Mouse (Mus musculus) kidney, embryonic 15.5 days (tissue): ENCODE data around the gene Clec11a. TPM values are rescaled to one million over a fixed set of nuclear protein-coding genes. Genes with fewer than 3 reads are reported as not detected.

Experiments used
- ATAC-seq: fragments of 200-750 bp; cut with Nextera tagmentation; replicated peaks from 2 replicates; pipeline ENCODE4 v1.8.0; 2017; ENCODE audit warnings: moderate TSS enrichment; ENCODE audit not compliant: low FRiP score
- H3K27ac ChIP-seq: fragments of 300-500 bp; sonication (generic); 2 replicates; pipeline ENCODE4 v1.5.1; 2015; ENCODE audit warnings: mild to moderate bottlenecking, inconsistent platforms
- H3K27me3 ChIP-seq: fragments of 300-500 bp; sonication (generic); 2 replicates; pipeline ENCODE4 v1.6.1; 2015; ENCODE audit warnings: inconsistent platforms
- H3K36me3 ChIP-seq: fragments of 300-500 bp; sonication (generic); 2 replicates; pipeline ENCODE4 v1.6.1; 2015; ENCODE audit warnings: inconsistent platforms
- H3K4me1 ChIP-seq: fragments of 300-500 bp; sonication (generic); 2 replicates; pipeline ENCODE4 v1.6.1; 2015; ENCODE audit warnings: inconsistent platforms
- H3K4me2 ChIP-seq: fragments of 300-500 bp; sonication (generic); 2 replicates; pipeline ENCODE4 v1.6.1; 2015; ENCODE audit warnings: moderate library complexity, mild to moderate bottlenecking, inconsistent platforms
- H3K4me3 ChIP-seq: fragments of 300-500 bp; sonication (generic); replicated peaks from 2 replicates; pipeline ENCODE4 v1.5.1; 2015; ENCODE audit warnings: mild to moderate bottlenecking, inconsistent platforms
- H3K9ac ChIP-seq: fragments of 300-500 bp; sonication (generic); 2 replicates; pipeline ENCODE4 v1.6.1; 2015; ENCODE audit warnings: mild to moderate bottlenecking, inconsistent platforms
- H3K9me3 ChIP-seq: fragments of 300-500 bp; sonication (generic); replicated peaks from 2 replicates; pipeline ENCODE4 v1.6.1; 2016; ENCODE audit warnings: inconsistent platforms
- WGBS: fragments of 180-500 bp; shearing (Covaris S2); methylation state at CpG from one replicate; pipeline ENCODE4 v1.1.7; 2015; ENCODE audit warnings: mixed read lengths; 5-methylcytosine and 5-hydroxymethylcytosine counted together
- polyA plus RNA-seq: library from polyadenylated mRNA; unstranded; fragments of >200 nt; fragmentation: Nextera tagmentation; extraction: Ambion mirVana; gene quantifications from 2 replicates; pipeline ENCODE4 v1.2.1, GENCODE M21; 2015

Gene Clec11a
- polyA plus RNA-seq, result 6.0 and 7.0 TPM in 2 replicates

- 54% methylated on average over 6 of the region's 6 CpGs for WGBS
- peak within 1 kb of the TSS; percentile 94 for H3K27ac ChIP-seq
- H3K9me3 ChIP-seq, result no peaks in the 10 kb centered on the region
- H3K4me1 ChIP-seq, result peaks cover 52% of the 10 kb centered on the region
- peak within 1 kb of the TSS; percentile 70 for H3K4me2 ChIP-seq
- H3K27me3 ChIP-seq, result peaks cover 34% of the 10 kb centered on the region
- no peaks in the 10 kb centered on the region for H3K36me3 ChIP-seq
- 0 out of 2 replicates have a peak within 1 kb of the TSS, but pooled peaks have one; percentile 0 for H3K9ac ChIP-seq
- peak within 1 kb of the TSS; percentile 67 for H3K4me3 ChIP-seq
- no peak for ATAC-seq
Measured at GRCm38 (mm10) chr7:44306516-44307240, at the start of gene Clec11a. Clec11a (minus strand) TSS chr7:44306902.

DNA sequence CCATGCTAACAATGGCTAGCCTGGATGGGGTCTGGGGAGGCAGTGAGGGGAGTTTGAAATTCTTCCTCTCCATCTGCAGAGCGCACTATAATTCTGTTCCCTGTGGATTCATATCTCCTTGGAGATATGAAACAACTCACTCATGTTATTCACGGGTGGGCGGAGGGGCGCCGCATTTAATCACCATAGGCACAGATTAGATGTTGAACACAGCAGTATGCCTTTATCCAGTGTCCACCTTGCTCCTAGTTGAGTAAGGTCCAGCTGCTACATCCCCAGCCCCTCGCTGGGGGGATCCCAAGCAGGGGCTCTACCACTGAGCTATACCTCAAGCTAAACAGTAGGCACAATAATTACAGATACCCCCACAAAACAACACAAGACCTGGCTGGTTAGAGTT, 48.7 kb upstream of the Clec11a start:
- Histone ChIP-seq H3K4me1 (peaks cover 75% of the 10 kb centered on the region), H3K9ac (no peak overlapping the region), H3K4me2 (no peak overlapping the region), H3K9me3 (no peaks in the 10 kb centered on the region), H3K27me3 (peaks cover 89% of the 10 kb centered on the region), H3K27ac (no peak overlapping the region), H3K4me3 (no peak overlapping the region), H3K36me3 (no peaks in the 10 kb centered on the region)
- ATAC-seq, result no peak
- 77% methylated on average over 6 of the region's 6 CpGs for WGBS

DNA sequence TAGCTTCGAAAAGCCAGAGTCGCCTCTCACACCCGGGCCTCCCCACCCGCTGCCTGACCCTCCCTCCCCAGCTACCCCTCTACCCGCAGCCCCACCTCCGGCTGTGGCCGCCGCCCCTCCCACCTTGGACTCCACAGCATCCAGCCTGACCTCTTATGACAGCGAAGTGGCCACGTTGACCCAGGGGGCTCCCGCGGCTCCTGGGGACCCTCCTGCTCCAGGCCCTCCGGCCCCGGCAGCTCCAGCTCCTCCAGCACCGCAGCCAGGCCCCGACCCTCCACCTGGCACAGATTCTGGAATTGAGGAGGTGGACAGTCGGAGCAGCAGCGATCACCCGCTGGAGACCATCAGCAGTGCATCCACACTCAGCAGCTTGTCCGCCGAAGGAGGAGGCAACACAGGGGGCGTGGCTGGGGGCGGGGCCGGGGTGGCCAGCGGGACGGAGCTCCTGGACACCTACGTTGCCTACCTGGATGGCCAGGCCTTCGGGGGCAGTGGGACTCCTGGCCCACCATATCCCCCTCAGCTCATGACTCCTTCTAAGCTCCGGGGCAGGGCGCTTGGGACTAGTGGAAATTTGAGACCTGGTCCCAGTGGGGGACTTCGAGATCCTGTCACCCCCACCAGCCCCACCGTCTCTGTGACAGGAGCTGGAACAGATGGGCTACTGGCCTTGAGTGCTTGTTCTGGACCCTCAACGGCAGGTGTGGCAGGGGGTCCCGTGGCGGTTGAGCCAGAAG, 47.1 kb upstream of the Clec11a start:
- Histone ChIP-seq H3K9me3 (no peaks in the 10 kb centered on the region), H3K9ac (no peak overlapping the region), H3K4me2 (peak overlapping the region; percentile 63), H3K27ac (no peak overlapping the region), H3K4me3 (peak overlapping the region; percentile 32), H3K27me3 (peaks cover 96% of the 10 kb centered on the region), H3K36me3 (no peaks in the 10 kb centered on the region), H3K4me1 (peaks cover 63% of the 10 kb centered on the region)
- WGBS, result 2% methylated on average over 35 of the region's 35 CpGs
- ATAC-seq, result peak; percentile 13; the same call in 1 of the 2 replicates

- ATAC-seq, result no peak
- no peaks in the 10 kb centered on the region for H3K36me3 ChIP-seq
- whole genome bisulfite sequencing, result 3% methylated on average over 69 of the region's 71 CpGs
Measured at GRCm38 (mm10) chr7:44352750-44353600, 46.3 kb upstream of the Clec11a start.

GRCm38 (mm10) chr7:44351881-44352749, 45.4 kb upstream of the Clec11a start:
- Histone ChIP-seq H3K4me2 (peak overlapping the region; percentile 63), H3K27ac (no peak overlapping the region)
- ATAC-seq, result no peak

More at GRCm38 (mm10) chr7:44352750-44353600, 46.3 kb upstream of the Clec11a start:
- H3K9me3 ChIP-seq, result no peaks in the 10 kb centered on the region
- H3K27me3 ChIP-seq, result peaks cover 98% of the 10 kb centered on the region
- H3K4me2 ChIP-seq, result peak overlapping the region; percentile 63
- no peak overlapping the region for H3K27ac ChIP-seq
- H3K9ac ChIP-seq, result no peak overlapping the region
- peak overlapping the region; percentile 32 for H3K4me3 ChIP-seq
- H3K4me1 ChIP-seq, result peaks cover 58% of the 10 kb centered on the region

DNA sequence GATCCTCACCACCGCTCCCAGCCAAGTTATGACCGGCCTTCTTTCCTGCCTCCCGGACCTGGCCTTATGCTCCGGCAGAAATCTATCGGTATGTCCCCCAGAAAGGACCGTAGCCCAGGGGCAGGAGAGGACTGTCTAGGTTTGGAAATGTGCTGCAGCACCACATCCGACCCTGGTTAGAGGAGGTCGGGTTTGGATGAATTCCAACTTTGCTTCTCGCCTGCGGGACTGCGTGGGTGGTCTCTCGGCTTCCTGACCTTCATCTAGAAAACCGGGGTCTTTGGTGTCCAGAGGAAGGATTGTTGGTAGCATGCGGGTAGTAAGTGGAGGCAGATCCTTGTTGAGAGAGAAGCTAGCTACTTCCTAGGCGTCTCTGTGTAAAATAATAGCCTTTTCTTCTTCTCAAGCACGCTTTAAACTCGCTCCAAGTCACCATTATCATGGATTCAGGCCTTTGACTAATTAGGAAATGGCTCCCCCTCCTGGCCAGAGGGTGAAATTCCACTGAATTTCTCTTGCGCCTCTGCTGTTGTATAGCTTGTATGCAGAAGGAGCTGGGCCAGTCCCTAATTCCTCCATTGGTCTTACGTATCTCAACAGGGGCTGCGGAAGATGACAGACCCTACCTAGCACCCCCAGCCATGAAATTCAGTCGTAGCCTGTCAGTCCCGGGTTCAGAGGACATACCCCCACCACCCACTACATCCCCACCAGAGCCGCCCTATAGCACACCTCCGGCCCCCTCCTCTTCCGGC, 44.4 kb upstream of the Clec11a start:
- Histone ChIP-seq H3K27me3 (peaks cover 86% of the 10 kb centered on the region), H3K27ac (peak overlapping the region; percentile 45; the same call in 1 of the 2 replicates), H3K36me3 (no peaks in the 10 kb centered on the region), H3K9ac (peak overlapping the region; percentile 43), H3K9me3 (no peaks in the 10 kb centered on the region), H3K4me1 (peaks cover 43% of the 10 kb centered on the region), H3K4me2 (peak overlapping the region; percentile 63), H3K4me3 (peak overlapping the region; percentile 32)
- peak; percentile 22 for ATAC-seq
- 3% methylated on average over 25 of the region's 25 CpGs for WGBS

More at GRCm38 (mm10) chr7:44351881-44352749, 45.4 kb upstream of the Clec11a start:
- whole genome bisulfite sequencing, result 4% methylated on average over 71 of the region's 71 CpGs
- no peaks in the 10 kb centered on the region for H3K36me3 ChIP-seq
- H3K9me3 ChIP-seq, result no peaks in the 10 kb centered on the region
- H3K27me3 ChIP-seq, result peaks cover 95% of the 10 kb centered on the region
- H3K9ac ChIP-seq, result no peak overlapping the region
- H3K4me3 ChIP-seq, result peak overlapping the region; percentile 32
- H3K4me1 ChIP-seq, result peaks cover 50% of the 10 kb centered on the region

GRCm38 (mm10) chr7:44349043-44349442, 42.3 kb upstream of the Clec11a start:
- Histone ChIP-seq H3K27me3 (peaks cover 65% of the 10 kb centered on the region), H3K4me2 (no peak overlapping the region), H3K27ac (no peak overlapping the region), H3K4me1 (peaks cover 38% of the 10 kb centered on the region), H3K9ac (no peak overlapping the region), H3K4me3 (no peak overlapping the region), H3K36me3 (no peaks in the 10 kb centered on the region), H3K9me3 (no peaks in the 10 kb centered on the region)
- 16% methylated on average over 3 of the region's 3 CpGs for WGBS
- no peak for ATAC-seq

- H3K4me1 ChIP-seq, result peaks cover 5% of the 10 kb centered on the region; the same call in 1 of the 2 replicates
- WGBS, result 78% methylated on average over 12 of the region's 12 CpGs
- H3K27me3 ChIP-seq, result peaks cover 41% of the 10 kb centered on the region
- ATAC-seq, result no peak
- no peaks in the 10 kb centered on the region for H3K36me3 ChIP-seq
- no peak overlapping the region for H3K4me2 ChIP-seq
- no peaks in the 10 kb centered on the region for H3K9me3 ChIP-seq
- H3K27ac ChIP-seq, result no peak overlapping the region
- no peak overlapping the region for H3K9ac ChIP-seq
- no peak overlapping the region for H3K4me3 ChIP-seq
Measured at GRCm38 (mm10) chr7:44344622-44345021, 37.9 kb upstream of the Clec11a start.

- ATAC-seq, result no peak; the same call in 1 of the 2 replicates
- H3K9me3 ChIP-seq, result no peaks in the 10 kb centered on the region
- H3K4me1 ChIP-seq, result peaks cover 5% of the 10 kb centered on the region; the same call in 1 of the 2 replicates
- H3K9ac ChIP-seq, result no peak overlapping the region
- peak overlapping the region; percentile 17; the same call in 1 of the 2 replicates for H3K4me2 ChIP-seq
- H3K27me3 ChIP-seq, result peaks cover 41% of the 10 kb centered on the region
- H3K27ac ChIP-seq, result no peak overlapping the region
- no peaks in the 10 kb centered on the region for H3K36me3 ChIP-seq
- 18% methylated on average over 11 of the region's 11 CpGs for WGBS
- H3K4me3 ChIP-seq, result no peak overlapping the region
Measured at GRCm38 (mm10) chr7:44343459-44344015, 36.8 kb upstream of the Clec11a start.

GRCm38 (mm10) chr7:44341714-44342113, 35.0 kb upstream of the Clec11a start:
- peaks cover 9% of the 10 kb centered on the region for H3K4me1 ChIP-seq
- no peaks in the 10 kb centered on the region for H3K36me3 ChIP-seq
- peaks cover 48% of the 10 kb centered on the region for H3K27me3 ChIP-seq
- WGBS, result 67% methylated on average over 5 of the region's 5 CpGs
- H3K27ac ChIP-seq, result no peak overlapping the region
- H3K4me3 ChIP-seq, result no peak overlapping the region
- no peak overlapping the region for H3K4me2 ChIP-seq
- no peak overlapping the region for H3K9ac ChIP-seq
- no peak for ATAC-seq
- no peaks in the 10 kb centered on the region for H3K9me3 ChIP-seq
